Mouse (Mus musculus): Measurements from ENCODE around the gene Cgn. TPM values are rescaled to one million over a fixed set of nuclear protein-coding genes. Genes with fewer than 3 reads are reported as not detected.
"Not testable (repeated sequence)": the region's sequence is repeated elsewhere in the genome, so short reads cannot be mapped to it uniquely, and the experiment has no call there.

Cgn gene
- polyA plus RNA-seq, 1 experiment from 2014 or later, result 6.2 TPM

GRCm38 (mm10) chr3:94764545-94765292 is 21.6 kb downstream of the Cgn start:
- H3K9ac ChIP-seq (replicated peaks); H3K36me3 ChIP-seq; H3K27me3 ChIP-seq; H3K4me2 ChIP-seq; H3K27ac ChIP-seq; H3K9me3 ChIP-seq; H3K4me3 ChIP-seq (replicated peaks); ATAC-seq (ENCODE audit: insufficient number of reproducible peaks, insufficient read depth, low FRiP score, low TSS enrichment, low read depth); H3K4me1 ChIP-seq (replicated peaks): not testable (repeated sequence)
- 68% methylated on average over 4 of the region's 5 CpGs for WGBS

GRCm38 (mm10) chr3:94758427-94758826 is 27.9 kb downstream of the Cgn start:
- peak; percentile 45 for ATAC-seq (ENCODE audit: insufficient number of reproducible peaks, insufficient read depth, low FRiP score, low TSS enrichment, low read depth)
- not testable (repeated sequence) for H3K4me3 ChIP-seq (replicated peaks); H3K36me3 ChIP-seq; H3K4me1 ChIP-seq (replicated peaks); H3K9me3 ChIP-seq; H3K27ac ChIP-seq; H3K4me2 ChIP-seq; H3K27me3 ChIP-seq; H3K9ac ChIP-seq (replicated peaks)
- WGBS, result 51% methylated on average over 4 of the region's 9 CpGs

- not testable (repeated sequence) for H3K9ac ChIP-seq (replicated peaks); H3K4me1 ChIP-seq (replicated peaks); H3K27ac ChIP-seq; H3K36me3 ChIP-seq; H3K27me3 ChIP-seq; H3K9me3 ChIP-seq
- ATAC-seq (ENCODE audit: insufficient number of reproducible peaks, insufficient read depth, low FRiP score, low TSS enrichment, low read depth), result peak; percentile 83
- H3K4me3 ChIP-seq (replicated peaks), result peak overlapping the region; percentile 31
- WGBS, result 1% methylated on average over 20 of the region's 31 CpGs
- peak overlapping the region; percentile 42; the same call in 1 of the 2 replicates for H3K4me2 ChIP-seq
Measured at GRCm38 (mm10) chr3:94758056-94758409, 28.3 kb downstream of the Cgn start.

- H3K27me3 ChIP-seq; H3K27ac ChIP-seq; H3K9me3 ChIP-seq; H3K4me1 ChIP-seq (replicated peaks); H3K36me3 ChIP-seq; H3K9ac ChIP-seq (replicated peaks): not testable (repeated sequence)
- Histone ChIP-seq H3K4me2 (peak overlapping the region; percentile 61), H3K4me3 (replicated peaks) (peak overlapping the region; percentile 38)
- ATAC-seq (ENCODE audit: insufficient number of reproducible peaks, insufficient read depth, low FRiP score, low TSS enrichment, low read depth), result peak; percentile 43
- 2% methylated on average over 21 of the region's 47 CpGs for WGBS
Measured at GRCm38 (mm10) chr3:94757251-94758055, 28.8 kb downstream of the Cgn start.

GRCm38 (mm10) chr3:94745691-94746090 is 40.6 kb downstream of the Cgn start:
- H3K4me2 ChIP-seq, result no peak overlapping the region
- no peak overlapping the region for H3K9ac ChIP-seq (replicated peaks)
- H3K27ac ChIP-seq, result no peak overlapping the region
- 92% methylated on average over 17 of the region's 17 CpGs for WGBS
- no peak overlapping the region for H3K4me3 ChIP-seq (replicated peaks)
- H3K4me1 ChIP-seq (replicated peaks), result no peaks in the 10 kb centered on the region
- no peak for ATAC-seq (ENCODE audit: insufficient number of reproducible peaks, insufficient read depth, low FRiP score, low TSS enrichment, low read depth)
- H3K9me3 ChIP-seq, result peaks cover 6% of the 10 kb centered on the region; the same call in 1 of the 2 replicates
- no peaks in the 10 kb centered on the region for H3K36me3 ChIP-seq
- no peaks in the 10 kb centered on the region for H3K27me3 ChIP-seq

GRCm38 (mm10) chr3:94723637-94724036 is 62.7 kb downstream of the Cgn start:
- H3K9ac ChIP-seq (replicated peaks); H3K9me3 ChIP-seq; H3K4me2 ChIP-seq; H3K27ac ChIP-seq; H3K4me1 ChIP-seq (replicated peaks); H3K27me3 ChIP-seq; H3K4me3 ChIP-seq (replicated peaks); H3K36me3 ChIP-seq; ATAC-seq (ENCODE audit: insufficient number of reproducible peaks, insufficient read depth, low FRiP score, low TSS enrichment, low read depth): not testable (repeated sequence)
- WGBS, result 24% methylated on average over 2 of the region's 2 CpGs

- not testable (repeated sequence) for H3K9ac ChIP-seq (replicated peaks); H3K4me2 ChIP-seq; H3K36me3 ChIP-seq; H3K9me3 ChIP-seq; H3K4me1 ChIP-seq (replicated peaks); H3K4me3 ChIP-seq (replicated peaks); ATAC-seq (ENCODE audit: insufficient number of reproducible peaks, insufficient read depth, low FRiP score, low TSS enrichment, low read depth); H3K27ac ChIP-seq; H3K27me3 ChIP-seq
- 76% methylated on average over 1 of the region's 1 CpGs for WGBS
Measured at GRCm38 (mm10) chr3:94718253-94718652, 68.0 kb downstream of the Cgn start.

- WGBS, result 84% methylated on average over 3 of the region's 3 CpGs
- not testable (repeated sequence) for H3K9ac ChIP-seq (replicated peaks); H3K27me3 ChIP-seq; H3K4me3 ChIP-seq (replicated peaks); H3K4me1 ChIP-seq (replicated peaks); H3K36me3 ChIP-seq; H3K4me2 ChIP-seq; H3K9me3 ChIP-seq; H3K27ac ChIP-seq; ATAC-seq (ENCODE audit: insufficient number of reproducible peaks, insufficient read depth, low FRiP score, low TSS enrichment, low read depth)
Measured at GRCm38 (mm10) chr3:94713424-94713823, 72.9 kb downstream of the Cgn start.

- not testable (repeated sequence) for H3K4me3 ChIP-seq (replicated peaks); H3K9ac ChIP-seq (replicated peaks); H3K27ac ChIP-seq; H3K36me3 ChIP-seq; H3K4me2 ChIP-seq; H3K27me3 ChIP-seq; ATAC-seq (ENCODE audit: insufficient number of reproducible peaks, insufficient read depth, low FRiP score, low TSS enrichment, low read depth); H3K9me3 ChIP-seq; H3K4me1 ChIP-seq (replicated peaks)
Measured at GRCm38 (mm10) chr3:94710591-94710990, 75.7 kb downstream of the Cgn start.

Other genes starting within 250 kb of the Cgn start
- gene Snx27, start 203.8 kb downstream of the Cgn start, polyA plus RNA-seq (2016; fragmentation: Nextera tagmentation; extraction: Ambion mirVana), result 58.7 and 64.1 TPM in 2 replicates
- not detected in 2 replicates for gene Gm10972, start 143.4 kb downstream of the Cgn start, polyA plus RNA-seq (2016; fragmentation: Nextera tagmentation; extraction: Ambion mirVana)
- gene Tuft1, start 127.6 kb downstream of the Cgn start, polyA plus RNA-seq (2016; fragmentation: Nextera tagmentation; extraction: Ambion mirVana), result 4.3 and 5.1 TPM in 2 replicates
- gene Selenbp2, start 92.9 kb downstream of the Cgn start, polyA plus RNA-seq (2016; fragmentation: Nextera tagmentation; extraction: Ambion mirVana), result 0.18 and 0.20 TPM in 2 replicates
- gene Pogz, start 51.1 kb upstream of the Cgn start, polyA plus RNA-seq (2016; fragmentation: Nextera tagmentation; extraction: Ambion mirVana), result 21.0 and 23.0 TPM in 2 replicates
- gene Psmb4, start 100.5 kb upstream of the Cgn start, polyA plus RNA-seq (2016; fragmentation: Nextera tagmentation; extraction: Ambion mirVana), result 316 and 330 TPM in 2 replicates
- gene Selenbp1, start 146.6 kb upstream of the Cgn start, polyA plus RNA-seq (2016; fragmentation: Nextera tagmentation; extraction: Ambion mirVana), result 28.9 TPM in 2 replicates
- gene Rfx5, start 167.6 kb upstream of the Cgn start, polyA plus RNA-seq (2016; fragmentation: Nextera tagmentation; extraction: Ambion mirVana), result 13.1 and 15.3 TPM in 2 replicates
- gene Pi4kb, start 188.2 kb upstream of the Cgn start, polyA plus RNA-seq (2016; fragmentation: Nextera tagmentation; extraction: Ambion mirVana), result 26.6 and 28.1 TPM in 2 replicates
- gene Zfp687, start 229.0 kb upstream of the Cgn start, polyA plus RNA-seq (2016; fragmentation: Nextera tagmentation; extraction: Ambion mirVana), result 34.7 and 35.0 TPM in 2 replicates